Mouse (Mus musculus) C2C12 (cell line): ENCODE data around the gene G530012D18Rik.
"Not testable (repeated sequence)": the region's sequence is repeated elsewhere in the genome, so short reads cannot be mapped to it uniquely, and the experiment has no call there.

Experiments used
- CTCF ChIP-seq: IDR thresholded peaks from one replicate; pipeline ENCODE4 v1.5.1; 2011; ENCODE audit not compliant: control insufficient read depth, insufficient read depth, insufficient read length
- USF1 ChIP-seq: IDR thresholded peaks from one replicate; pipeline ENCODE4 v1.6.1; 2011; ENCODE audit warnings: low read depth, mild to moderate bottlenecking, control low read depth, moderate library complexity

- TF ChIP-seq CTCF, USF1: not testable (repeated sequence)
Measured at GRCm38 (mm10) chr1:85615096-85615495, 39.6 kb downstream of the G530012D18Rik start.
